Mouse (Mus musculus) inflammation-experienced regulatory T-cells, adult 6 months (primary cell): ENCODE data around the gene Alk. TPM values are rescaled to one million over a fixed set of nuclear protein-coding genes. Genes with fewer than 3 reads are reported as not detected.
A peak's percentile ranks its signal among the peaks of the same experiment; 100 is the strongest.

Experiments
- ATAC-seq: one replicate; pipeline ENCODE4 v1.8.0; 2017
- polyA plus RNA-seq, 3 experiments: library from polyadenylated mRNA; unstranded; fragments of 100-300 nt; shearing (Covaris generic); gene quantifications; one replicate each; pipeline ENCODE4 v1.2.1; 2017

Alk gene
- polyA plus RNA-seq, 3 experiments from 2014 or later, result 0.13 TPM; not detected in 2

DNA sequence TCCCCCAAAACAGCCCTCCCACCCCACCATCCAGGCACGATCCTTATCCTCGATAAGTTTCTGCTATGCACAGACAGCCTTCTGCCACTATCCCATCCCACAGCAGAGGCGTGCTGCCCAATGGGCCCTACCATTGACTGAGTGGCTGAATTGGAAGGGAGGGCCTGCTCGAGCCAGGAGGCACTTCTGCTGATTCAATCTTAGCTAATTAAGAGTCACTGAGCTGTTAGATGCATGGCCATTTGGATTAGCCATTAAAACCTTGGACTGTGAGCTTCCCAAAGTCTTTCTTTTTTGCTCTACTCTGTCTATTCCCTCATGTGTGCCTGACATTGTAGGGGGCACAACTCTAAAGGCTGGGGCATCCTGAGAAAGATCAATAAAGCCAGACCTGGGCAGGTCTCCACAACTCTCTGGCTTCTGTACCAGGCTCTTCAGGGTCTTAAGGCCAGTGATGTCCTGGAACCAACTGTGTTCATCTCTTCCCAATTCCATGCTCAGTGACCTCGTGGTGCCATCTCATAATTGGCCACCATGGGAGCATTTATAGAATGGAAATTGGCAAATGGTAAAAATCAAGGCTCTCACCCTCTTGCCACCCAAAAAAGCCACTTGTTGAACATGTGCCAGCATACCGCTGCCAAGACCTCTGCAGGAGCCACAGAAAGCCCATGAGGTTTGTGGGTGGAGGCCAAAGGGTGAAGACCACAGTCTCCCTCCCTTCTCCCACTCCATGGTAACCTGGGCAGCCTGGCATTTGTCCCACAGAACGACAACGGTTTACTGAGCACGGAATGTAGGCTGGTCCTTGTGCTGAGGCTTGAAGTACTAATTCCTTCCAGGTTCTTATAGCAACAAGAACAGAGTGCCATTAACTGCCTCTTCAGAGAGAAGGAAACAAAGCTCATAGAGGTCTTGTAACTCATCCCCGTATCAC lies 582.4 kb downstream of the Alk start:
- ATAC-seq, result no peak

- no peak for ATAC-seq
Observed at GRCm38 (mm10) chr17:72017329-72017728, 587.1 kb downstream of the Alk start.

GRCm38 (mm10) chr17:72015253-72015652 lies 589.2 kb downstream of the Alk start:
- ATAC-seq, result no peak

DNA sequence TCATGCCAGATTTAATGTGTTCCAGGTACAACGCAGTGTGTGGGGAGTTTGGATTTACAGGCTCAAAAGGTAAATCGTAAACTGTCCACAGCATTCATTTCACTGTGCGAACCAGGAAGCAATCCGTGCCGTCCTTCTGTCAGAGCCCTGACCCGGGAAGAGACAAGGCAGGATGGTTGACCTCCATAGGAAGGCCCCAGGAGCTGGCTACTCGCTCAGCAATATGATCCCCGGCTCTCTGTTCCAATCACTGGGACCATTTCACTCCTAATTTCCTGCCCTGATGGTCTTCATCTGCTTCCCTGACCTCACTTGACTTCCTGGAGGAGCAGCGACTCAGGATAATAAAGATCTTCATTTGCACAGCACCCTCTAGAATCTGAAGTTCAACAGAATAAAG lies 591.7 kb downstream of the Alk start:
- ATAC-seq, result no peak

- no peak for ATAC-seq
Observed at GRCm38 (mm10) chr17:72009836-72010235, 594.6 kb downstream of the Alk start.

GRCm38 (mm10) chr17:72008389-72008788 lies 596.0 kb downstream of the Alk start:
- ATAC-seq, result no peak

GRCm38 (mm10) chr17:72005365-72005764 lies 599.1 kb downstream of the Alk start:
- no peak for ATAC-seq

DNA sequence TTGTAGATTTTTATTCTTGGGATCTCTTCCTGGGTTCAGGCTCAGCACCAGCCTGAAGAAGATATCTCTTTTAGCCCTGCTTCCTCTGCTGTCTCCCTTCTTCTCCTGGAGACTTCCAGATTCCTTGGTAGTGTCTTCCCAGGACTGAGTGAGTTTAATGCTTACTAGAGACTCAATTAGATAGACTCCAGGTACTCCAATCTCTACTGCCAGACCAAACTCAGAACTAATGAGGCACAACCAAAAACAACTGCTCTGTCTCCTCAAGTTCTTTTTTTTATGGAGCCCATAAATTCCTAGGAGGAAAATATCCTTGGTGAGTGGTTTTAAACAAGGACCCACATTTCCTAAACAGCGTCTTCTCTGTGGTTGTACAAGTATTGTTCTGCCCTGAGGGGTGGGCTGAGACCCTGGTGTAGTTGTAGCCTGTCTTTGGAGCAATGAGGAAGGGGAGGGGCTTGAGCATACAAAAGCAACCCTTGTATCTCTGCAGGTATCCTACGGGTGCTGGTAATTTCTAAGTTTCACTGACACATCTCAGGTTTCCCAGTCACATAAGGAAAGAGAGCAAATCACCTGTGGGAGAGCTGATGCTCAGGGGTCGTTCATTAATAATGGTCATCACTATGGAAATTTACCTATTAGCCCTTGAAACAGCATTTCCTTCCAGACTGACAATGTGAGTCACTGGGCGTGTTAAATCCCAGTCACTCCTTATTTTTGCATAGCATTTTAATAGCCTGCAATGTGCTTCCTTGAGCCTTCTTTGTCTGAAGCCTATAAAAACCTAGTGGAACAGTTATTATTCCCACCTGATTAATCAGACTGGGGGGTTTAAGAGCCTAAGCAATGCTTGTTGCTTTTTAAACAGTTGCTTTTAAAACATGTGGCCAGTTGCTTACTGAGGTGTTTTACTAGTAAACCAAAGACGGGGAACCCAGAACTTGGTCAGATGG lies 604.6 kb downstream of the Alk start:
- ATAC-seq, result no peak

- ATAC-seq, result no peak
Observed at GRCm38 (mm10) chr17:71997680-71998079, 606.7 kb downstream of the Alk start.

GRCm38 (mm10) chr17:71995539-71995938 lies 608.9 kb downstream of the Alk start:
- ATAC-seq, result no peak

DNA sequence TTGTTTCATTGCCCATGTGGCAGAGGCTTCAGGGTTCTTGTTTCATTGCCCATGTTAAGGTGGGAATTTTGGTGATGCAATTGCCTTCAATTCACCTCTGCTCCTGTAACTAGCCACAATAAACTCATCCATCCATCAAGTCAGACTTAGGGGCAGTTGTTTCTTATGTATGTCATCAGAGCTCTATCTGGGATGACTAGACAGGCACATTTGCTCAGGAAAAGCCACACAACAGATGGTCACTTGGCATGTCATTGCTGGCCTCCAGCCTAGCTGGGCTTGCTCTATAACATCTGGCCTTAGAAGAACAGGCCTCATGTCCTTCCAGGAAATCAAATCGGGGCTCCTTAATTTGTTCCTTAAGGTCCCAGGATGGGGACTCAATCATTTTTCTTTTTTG lies 610.3 kb downstream of the Alk start:
- ATAC-seq, result no peak

GRCm38 (mm10) chr17:71993011-71993410 lies 611.4 kb downstream of the Alk start:
- no peak for ATAC-seq

- no peak for ATAC-seq
Observed at GRCm38 (mm10) chr17:71991260-71991659, 613.2 kb downstream of the Alk start.

- ATAC-seq, result no peak
Observed at GRCm38 (mm10) chr17:71990176-71990720, 614.2 kb downstream of the Alk start.

- no peak for ATAC-seq
Observed at GRCm38 (mm10) chr17:71988736-71989569, 615.5 kb downstream of the Alk start.

- ATAC-seq, result no peak
Observed at GRCm38 (mm10) chr17:71986998-71987397, 617.4 kb downstream of the Alk start.

- ATAC-seq, result peak; percentile 54
Observed at GRCm38 (mm10) chr17:71986456-71986855, 618.0 kb downstream of the Alk start.

DNA sequence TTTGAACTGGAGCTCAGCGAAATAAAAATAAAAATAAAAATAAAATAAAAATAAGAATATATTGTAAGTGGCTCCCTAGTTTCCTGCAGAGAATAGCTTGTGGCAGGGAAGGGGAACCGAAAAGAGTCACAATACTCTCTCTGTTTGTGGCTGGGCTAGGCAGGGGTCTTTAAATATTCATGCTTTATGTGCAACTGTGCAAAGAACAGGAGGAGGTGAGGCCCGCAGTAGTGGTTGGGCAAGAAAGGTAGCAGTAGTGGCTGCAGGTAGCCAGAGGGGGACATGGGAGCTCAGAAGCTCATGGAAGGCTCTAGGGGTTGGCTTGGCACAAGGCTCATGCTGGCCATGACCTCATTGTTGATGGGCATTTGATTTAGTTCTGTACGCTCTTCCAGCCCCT lies 623.2 kb downstream of the Alk start:
- no peak for ATAC-seq

DNA sequence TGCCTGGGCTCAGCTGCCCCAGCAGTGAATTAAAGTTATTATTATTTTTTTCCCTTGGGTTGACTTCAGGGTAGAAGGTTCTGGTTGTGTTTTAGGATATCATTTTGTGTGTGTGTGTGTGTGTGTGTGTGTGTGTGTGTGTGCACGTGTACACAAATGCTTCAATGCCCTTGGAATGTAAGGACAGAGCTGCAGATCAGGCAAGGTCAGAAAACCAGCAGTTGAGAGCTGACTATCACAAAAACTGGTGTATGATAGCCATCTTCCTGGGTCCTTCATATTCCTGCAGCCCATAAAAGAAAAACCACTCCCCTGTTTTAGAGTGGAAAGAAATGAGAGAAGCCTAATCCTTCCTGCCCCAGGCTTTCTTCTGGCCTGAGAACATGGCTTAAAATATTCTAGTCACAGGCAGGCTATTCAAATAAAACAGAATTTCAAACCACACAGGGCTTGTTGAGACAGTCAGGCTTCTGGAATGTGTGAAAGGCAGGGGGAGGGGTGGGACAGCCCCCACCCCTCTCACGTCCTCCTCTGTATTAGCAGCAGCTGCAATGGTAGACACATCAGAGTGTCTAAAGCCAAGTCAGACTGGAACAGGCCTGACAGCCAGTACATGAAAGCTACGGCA lies 623.8 kb downstream of the Alk start:
- ATAC-seq, result no peak

DNA sequence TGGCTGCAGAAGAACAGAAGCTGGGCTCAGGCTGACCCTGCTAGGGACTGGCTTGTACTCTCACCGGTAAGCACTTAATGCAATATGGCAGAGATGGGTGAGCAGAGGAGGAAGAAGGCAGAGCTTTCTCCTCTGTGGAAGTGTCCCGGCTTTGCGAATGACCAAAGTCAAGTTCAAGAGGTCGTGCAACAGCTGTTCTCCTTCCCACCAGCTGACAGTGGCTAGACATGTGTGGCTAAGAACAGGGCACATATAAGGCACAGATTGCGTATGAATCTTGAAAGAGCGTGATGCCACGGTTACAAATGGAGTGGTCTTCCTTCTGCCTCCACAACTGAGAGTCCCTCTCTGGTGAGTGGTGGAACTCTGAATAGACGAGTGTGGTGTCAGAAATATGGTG lies 625.3 kb downstream of the Alk start:
- ATAC-seq, result no peak

DNA sequence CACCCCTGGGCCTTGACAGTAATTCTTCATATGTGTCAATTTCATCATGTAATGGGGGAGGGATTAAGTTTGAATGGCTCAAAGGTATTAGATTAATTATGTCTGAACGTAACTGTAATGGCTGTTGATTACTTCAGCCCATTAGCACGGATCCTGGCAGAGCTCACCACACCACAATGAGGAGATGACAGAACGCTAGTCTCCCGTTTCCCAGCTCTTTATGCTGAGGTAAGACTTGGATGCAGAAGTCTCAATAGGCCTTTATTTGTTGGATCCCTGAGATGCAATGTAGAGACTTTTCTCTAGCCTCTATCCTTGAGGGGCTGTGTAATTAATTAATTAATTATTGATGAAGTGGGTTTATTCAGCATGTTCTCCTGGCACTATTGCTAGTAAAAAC lies 627.8 kb downstream of the Alk start:
- no peak for ATAC-seq

DNA sequence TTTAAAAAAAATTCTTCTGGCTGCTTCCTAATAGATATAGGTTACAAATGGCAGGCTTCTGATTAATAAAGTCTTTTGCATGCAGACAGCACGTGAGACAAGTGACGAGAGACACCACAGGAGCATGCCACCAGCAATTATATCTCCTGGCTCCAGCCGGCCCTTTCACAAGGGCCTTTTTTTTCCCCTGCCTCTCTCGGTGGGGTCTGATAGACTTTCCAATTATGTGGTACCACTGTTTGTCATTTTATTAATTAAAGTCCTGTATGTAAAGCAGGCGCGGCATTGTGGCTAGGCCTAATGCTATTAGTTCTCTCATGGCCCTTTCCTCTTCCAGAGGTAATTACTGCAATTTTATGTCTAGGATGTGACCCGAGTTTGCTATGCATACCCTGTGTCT lies 630.7 kb downstream of the Alk start:
- no peak for ATAC-seq
